Mouse (Mus musculus) liver, embryonic 13.5 days (tissue): ENCODE measurements at regions not wholly inside any gene's neighbourhood (a gene's known extent, or its start where the extent isn't known, plus 50 kb on each side); places are given as distances from the start of the nearest gene placed in this dataset.

Source experiments
- ATAC-seq: fragments of 200-750 bp; cut with Nextera tagmentation; 2 replicates; pipeline ENCODE4 v1.8.0; 2017; ENCODE audit warnings: low read depth, mild to moderate bottlenecking, moderate number of reproducible peaks, moderate library complexity
- DNase-seq: peaks from one replicate; pipeline ENCODE4 v3.0.0; 2022
- H3K27ac ChIP-seq: fragments of 300-500 bp; sonication (generic); 2 replicates; pipeline ENCODE4 v1.5.1; 2015; ENCODE audit warnings: moderate library complexity, mild to moderate bottlenecking, inconsistent platforms
- H3K27me3 ChIP-seq: fragments of 300-500 bp; sonication (generic); 2 replicates; pipeline ENCODE4 v1.6.1; 2015; ENCODE audit warnings: mild to moderate bottlenecking, inconsistent platforms
- H3K36me3 ChIP-seq: fragments of 300-500 bp; sonication (generic); 2 replicates; pipeline ENCODE4 v1.6.1; 2015; ENCODE audit warnings: mild to moderate bottlenecking, inconsistent platforms
- H3K4me1 ChIP-seq: fragments of 300-500 bp; sonication (generic); replicated peaks from 2 replicates; pipeline ENCODE4 v1.6.1; 2015; ENCODE audit warnings: inconsistent platforms
- H3K4me2 ChIP-seq: fragments of 300-500 bp; sonication (generic); 2 replicates; pipeline ENCODE4 v1.6.1; 2015; ENCODE audit warnings: inconsistent platforms, mild to moderate bottlenecking, moderate library complexity
- H3K4me3 ChIP-seq: fragments of 300-500 bp; sonication (generic); replicated peaks from 2 replicates; pipeline ENCODE4 v1.5.1; 2015; ENCODE audit warnings: mild to moderate bottlenecking, inconsistent platforms
- H3K9ac ChIP-seq: fragments of 300-500 bp; sonication (generic); 2 replicates; pipeline ENCODE4 v1.6.1; 2015; ENCODE audit warnings: mild to moderate bottlenecking, inconsistent platforms
- H3K9me3 ChIP-seq: fragments of 300-500 bp; sonication (generic); replicated peaks from 2 replicates; pipeline ENCODE4 v1.6.1; 2016; ENCODE audit warnings: inconsistent platforms
- WGBS: fragments of 180-500 bp; shearing (Covaris S2); methylation state at CpG from one replicate; pipeline ENCODE4 v1.1.7; 2015; ENCODE audit not compliant: insufficient replicate concordance; 5-methylcytosine and 5-hydroxymethylcytosine counted together

- H3K4me3 ChIP-seq: no peak overlapping the region
- 48% methylated on average over 8 of the region's 8 CpGs for WGBS
- H3K4me2 ChIP-seq: no peak overlapping the region
- no peaks in the 10 kb centered on the region for H3K4me1 ChIP-seq
- H3K9ac ChIP-seq: no peak overlapping the region
- DNase-seq: no peak
- H3K36me3 ChIP-seq: no peaks in the 10 kb centered on the region
- H3K27me3 ChIP-seq: no peaks in the 10 kb centered on the region
- H3K27ac ChIP-seq: no peak overlapping the region
- no peak for ATAC-seq
- no peaks in the 10 kb centered on the region for H3K9me3 ChIP-seq
These were observed 84.8 kb upstream of the Spred1 start for GRCm38 (mm10) chr2:117036197-117036872.

DNA sequence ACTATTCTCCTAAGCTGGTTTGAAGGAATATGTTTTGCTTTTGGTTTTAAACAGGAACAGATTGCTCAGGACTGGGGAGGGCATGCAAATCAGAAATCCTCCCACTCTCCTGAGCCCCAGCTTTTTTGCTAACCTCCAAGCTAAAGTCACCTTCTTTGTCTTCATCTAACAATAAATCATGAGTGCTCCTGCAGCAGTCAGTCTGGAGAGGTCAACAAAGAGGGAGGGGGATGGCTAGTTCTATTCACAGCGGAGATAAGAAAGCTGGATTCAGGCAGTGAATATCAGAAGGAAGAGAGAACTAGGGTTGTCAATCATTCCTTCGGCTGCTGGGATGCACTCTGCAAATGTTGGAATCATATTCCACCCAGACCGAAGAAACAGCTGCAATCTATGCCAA lies 81.0 kb upstream of the Spred1 start:
- Histone ChIP-seq H3K4me3 (no peak overlapping the region), H3K4me2 (no peak overlapping the region), H3K4me1 (no peaks in the 10 kb centered on the region), H3K27ac (no peak overlapping the region), H3K9ac (no peak overlapping the region), H3K36me3 (no peaks in the 10 kb centered on the region), H3K27me3 (no peaks in the 10 kb centered on the region), H3K9me3 (no peaks in the 10 kb centered on the region)
- 38% methylated on average over 3 of the region's 3 CpGs for WGBS
- DNase-seq (no peak), ATAC-seq (no peak)

DNA sequence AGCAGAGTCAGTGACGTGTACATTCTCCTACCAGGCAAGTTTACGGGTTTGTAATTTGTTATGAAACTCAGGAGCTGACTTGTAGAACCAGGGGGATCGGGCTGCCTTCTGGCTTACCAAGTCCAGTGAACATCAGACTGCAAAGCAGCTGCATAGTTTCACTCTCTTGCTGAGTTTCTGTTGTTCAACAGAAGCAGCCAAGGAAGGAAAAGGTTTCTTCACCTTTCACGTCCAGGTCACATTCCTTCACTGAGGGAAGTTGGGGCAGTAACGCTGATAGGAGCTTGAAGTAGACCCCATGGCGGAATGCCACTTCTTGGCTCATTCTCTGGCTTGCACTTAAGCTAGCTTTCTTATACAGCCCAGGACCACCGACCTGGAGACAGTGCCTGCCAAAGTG lies 77.3 kb upstream of the Spred1 start:
- no peak for DNase-seq
- Histone ChIP-seq H3K27ac (no peak overlapping the region), H3K27me3 (no peaks in the 10 kb centered on the region), H3K4me2 (no peak overlapping the region), H3K4me3 (no peak overlapping the region), H3K4me1 (0 out of 2 replicates have a peak, but pooled peaks cover 3% of the 10 kb centered on the region), H3K9ac (no peak overlapping the region), H3K36me3 (no peaks in the 10 kb centered on the region), H3K9me3 (no peaks in the 10 kb centered on the region)
- no peak for ATAC-seq
- whole genome bisulfite sequencing: 60% methylated on average over 7 of the region's 7 CpGs

GRCm38 (mm10) chr2:117048290-117048730 lies 72.9 kb upstream of the Spred1 start:
- H3K9me3 ChIP-seq: no peaks in the 10 kb centered on the region
- no peak overlapping the region for H3K27ac ChIP-seq
- DNase-seq: no peak
- ATAC-seq: no peak
- H3K27me3 ChIP-seq: no peaks in the 10 kb centered on the region
- H3K4me2 ChIP-seq: no peak overlapping the region
- no peak overlapping the region for H3K4me3 ChIP-seq
- no peaks in the 10 kb centered on the region for H3K36me3 ChIP-seq
- H3K9ac ChIP-seq: no peak overlapping the region
- 20% methylated on average over 5 of the region's 5 CpGs for WGBS
- 0 out of 2 replicates have a peak, but pooled peaks cover 3% of the 10 kb centered on the region for H3K4me1 ChIP-seq

GRCm38 (mm10) chr2:117050061-117050460 lies 71.1 kb upstream of the Spred1 start:
- no peak for ATAC-seq
- no peak overlapping the region for H3K4me3 ChIP-seq
- H3K27me3 ChIP-seq: no peaks in the 10 kb centered on the region
- H3K4me1 ChIP-seq: 0 out of 2 replicates have a peak, but pooled peaks cover 3% of the 10 kb centered on the region
- H3K4me2 ChIP-seq: no peak overlapping the region
- no peaks in the 10 kb centered on the region for H3K9me3 ChIP-seq
- no peak overlapping the region for H3K9ac ChIP-seq
- no peaks in the 10 kb centered on the region for H3K36me3 ChIP-seq
- 59% methylated on average over 2 of the region's 2 CpGs for WGBS
- no peak overlapping the region for H3K27ac ChIP-seq
- DNase-seq: no peak

DNA sequence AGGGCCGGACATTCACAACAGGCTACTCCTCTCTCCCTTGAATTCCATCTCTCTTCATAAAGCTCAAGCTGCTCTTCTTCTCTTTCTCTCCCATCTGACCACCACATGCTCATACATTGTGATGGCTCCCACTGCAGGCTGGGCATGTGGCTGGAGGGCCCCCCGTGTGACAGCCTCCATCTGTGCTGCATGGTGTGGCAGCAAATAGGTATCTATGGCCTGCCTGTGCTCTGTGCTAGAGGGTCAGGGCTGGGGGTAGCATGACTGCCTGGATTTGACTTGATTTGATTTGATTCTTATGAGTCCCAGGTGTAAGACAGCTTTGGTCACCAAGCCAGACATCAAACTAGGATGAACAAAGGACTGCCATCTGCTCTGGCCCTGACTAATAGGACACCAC lies 57.0 kb upstream of the Spred1 start:
- no peak for ATAC-seq
- Histone ChIP-seq H3K27ac (no peak overlapping the region), H3K9me3 (no peaks in the 10 kb centered on the region), H3K9ac (no peak overlapping the region), H3K27me3 (no peaks in the 10 kb centered on the region), H3K4me3 (no peak overlapping the region), H3K36me3 (no peaks in the 10 kb centered on the region), H3K4me2 (no peak overlapping the region), H3K4me1 (no peaks in the 10 kb centered on the region)
- 63% methylated on average over 2 of the region's 2 CpGs for WGBS
- no peak for DNase-seq

DNA sequence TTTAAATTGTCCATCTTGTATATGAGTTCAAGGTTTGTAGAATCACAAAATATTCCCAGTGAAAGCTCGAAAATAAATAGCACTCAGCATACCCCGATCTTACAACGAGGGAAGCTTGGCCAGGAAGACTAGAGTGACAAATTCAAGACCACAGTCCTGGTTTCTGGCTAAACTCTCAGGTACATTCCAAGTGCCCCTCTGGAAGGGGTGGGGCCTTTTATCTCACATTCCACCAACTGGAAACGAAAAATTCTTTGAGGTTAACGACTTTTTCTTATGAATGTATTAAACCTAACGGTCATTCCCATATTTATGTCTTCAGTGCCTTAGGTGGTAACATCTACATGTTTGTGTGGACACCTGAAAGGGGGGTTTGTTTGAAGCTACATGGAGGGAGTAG lies 50.8 kb upstream of the Spred1 start:
- DNase-seq (no peak), ATAC-seq (no peak)
- H3K27me3 ChIP-seq: no peaks in the 10 kb centered on the region
- H3K9ac ChIP-seq: no peak overlapping the region
- no peak overlapping the region for H3K4me2 ChIP-seq
- no peak overlapping the region for H3K27ac ChIP-seq
- no peaks in the 10 kb centered on the region for H3K4me1 ChIP-seq
- no peaks in the 10 kb centered on the region for H3K9me3 ChIP-seq
- no peaks in the 10 kb centered on the region for H3K36me3 ChIP-seq
- WGBS: 58% methylated on average over 6 of the region's 6 CpGs
- H3K4me3 ChIP-seq: no peak overlapping the region

DNA sequence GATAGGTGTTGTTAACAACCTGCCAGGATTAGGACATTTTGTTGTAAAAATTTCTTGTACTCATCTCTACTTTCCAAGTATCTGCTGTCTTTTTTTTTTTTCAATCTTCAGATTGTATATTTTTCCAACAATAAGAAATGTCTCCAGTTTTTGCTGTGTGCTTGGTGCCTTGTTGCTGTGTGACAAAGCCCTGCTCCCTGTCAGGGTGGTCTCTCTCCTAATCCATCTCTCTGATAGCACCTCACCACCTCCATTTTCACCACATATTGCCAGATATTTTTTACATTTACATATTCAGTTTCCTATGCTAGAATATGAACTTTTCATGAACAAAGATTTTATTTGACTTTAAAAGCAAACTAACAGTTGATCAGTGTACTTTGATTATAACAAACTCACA lies 50.1 kb upstream of the Spred1 start:
- no peak for ATAC-seq
- Histone ChIP-seq H3K9me3 (no peaks in the 10 kb centered on the region), H3K4me2 (no peak overlapping the region), H3K9ac (no peak overlapping the region), H3K27me3 (no peaks in the 10 kb centered on the region), H3K27ac (no peak overlapping the region), H3K4me1 (no peaks in the 10 kb centered on the region), H3K4me3 (no peak overlapping the region), H3K36me3 (no peaks in the 10 kb centered on the region)
- DNase-seq: no peak
